Mouse (Mus musculus) testis, adult 2 months (tissue): ENCODE results near the gene Wfdc15b. TPM values are rescaled to one million over a fixed set of nuclear protein-coding genes. Genes with fewer than 3 reads are reported as not detected.

ENCODE experiments used
- H3K27ac ChIP-seq: fragments of 200-500 bp; 2 replicates; pipeline ENCODE4 v1.5.1; 2012; ENCODE audit warnings: low read depth, low read length; ENCODE audit not compliant: control insufficient read depth, insufficient read depth
- H3K27me3 ChIP-seq: fragments of 200-500 bp; 2 replicates; pipeline ENCODE4 v1.6.1; 2012; ENCODE audit warnings: mild to moderate bottlenecking, low read length, moderate library complexity; ENCODE audit not compliant: control insufficient read depth, insufficient read depth
- H3K36me3 ChIP-seq: fragments of 200-500 bp; 2 replicates; pipeline ENCODE4 v1.6.1; 2012; ENCODE audit warnings: mild to moderate bottlenecking, low read length; ENCODE audit not compliant: control insufficient read depth, insufficient read depth
- H3K4me1 ChIP-seq: fragments of 200-500 bp; 2 replicates; pipeline ENCODE4 v1.6.1; 2012; ENCODE audit warnings: low read length; ENCODE audit not compliant: control insufficient read depth, insufficient read depth
- H3K4me3 ChIP-seq: fragments of 200-500 bp; 2 replicates; pipeline ENCODE4 v1.5.1; 2012; ENCODE audit warnings: low read depth, mild to moderate bottlenecking, low read length, moderate library complexity, mixed read lengths; ENCODE audit not compliant: control insufficient read depth
- CTCF ChIP-seq: fragments of 200-500 bp; IDR thresholded peaks from 2 replicates; pipeline ENCODE4 v1.5.1; 2012; ENCODE audit warnings: low read depth, mild to moderate bottlenecking, inconsistent platforms, low read length, moderate library complexity; ENCODE audit not compliant: control insufficient read depth, insufficient read depth, insufficient replicate concordance
- POLR2A ChIP-seq: fragments of 200-500 bp; IDR thresholded peaks from 2 replicates; pipeline ENCODE4 v1.6.1; 2012; ENCODE audit warnings: low read depth, mild to moderate bottlenecking, inconsistent platforms, low read length, moderate library complexity; ENCODE audit not compliant: control insufficient read depth
- polyA plus RNA-seq: library from polyadenylated mRNA; depleted of rRNA; stranded (reverse); fragments of >200 nt; gene quantifications from 2 replicates; pipeline ENCODE4 v1.2.3, GENCODE M21; 2012

The Wfdc15b gene
- polyA plus RNA-seq, 1 experiment = not detected

GRCm38 (mm10) chr2:164190576-164190975, 30.9 kb downstream of the Wfdc15b start, which contains the start of gene Wfdc12:
Wfdc12 (minus strand) TSS chr2:164190608.
- H3K27ac ChIP-seq = no peak within 1 kb of the TSS
- H3K4me1 ChIP-seq = peaks cover 2% of the 10 kb centered on the region; the same call in 1 of the 2 replicates
- no peaks in the 10 kb centered on the region for H3K27me3 ChIP-seq
- TF ChIP-seq CTCF (no peak), POLR2A (no peak)
- H3K36me3 ChIP-seq = no peaks in the 10 kb centered on the region
- H3K4me3 ChIP-seq = no peak within 1 kb of the TSS

DNA sequence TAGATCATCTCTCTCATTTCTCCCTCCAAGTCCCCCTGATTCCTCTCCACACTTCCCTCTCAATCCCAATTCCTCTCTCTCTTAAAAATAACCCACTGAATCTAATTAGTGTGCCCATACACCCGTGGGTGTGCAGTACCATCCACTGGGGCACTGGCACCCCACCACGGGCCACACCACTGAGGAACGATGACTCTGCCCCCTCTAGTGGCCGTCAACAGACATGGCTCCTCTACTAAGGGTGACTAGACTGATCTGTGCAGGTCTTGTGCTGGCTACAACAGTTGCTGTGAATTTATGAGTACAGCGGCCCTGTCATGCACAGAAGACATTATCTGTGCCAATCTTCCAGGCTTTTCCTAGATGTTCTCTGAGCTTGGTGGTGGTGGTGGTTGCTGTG, 32.7 kb downstream of the Wfdc15b start:
- H3K27ac ChIP-seq = no peak overlapping the region
- H3K27me3 ChIP-seq = no peaks in the 10 kb centered on the region
- peaks cover 2% of the 10 kb centered on the region; the same call in 1 of the 2 replicates for H3K4me1 ChIP-seq
- no peak overlapping the region for H3K4me3 ChIP-seq
- TF ChIP-seq CTCF (peak; percentile 50; the same call in 1 of the 2 replicates), POLR2A (no peak)
- no peaks in the 10 kb centered on the region for H3K36me3 ChIP-seq

GRCm38 (mm10) chr2:164184145-164184719, 37.2 kb downstream of the Wfdc15b start:
- no peak overlapping the region for H3K4me3 ChIP-seq

GRCm38 (mm10) chr2:164183340-164183739, 38.1 kb downstream of the Wfdc15b start:
- Histone ChIP-seq H3K27me3 (no peaks in the 10 kb centered on the region), H3K36me3 (no peaks in the 10 kb centered on the region), H3K4me3 (no peak overlapping the region), H3K27ac (no peak overlapping the region), H3K4me1 (no peaks in the 10 kb centered on the region)
- TF ChIP-seq POLR2A (no peak), CTCF (no peak)

More at GRCm38 (mm10) chr2:164184145-164184719, 37.2 kb downstream of the Wfdc15b start:
- no peaks in the 10 kb centered on the region for H3K36me3 ChIP-seq
- no peak for TF ChIP-seq POLR2A
- H3K27me3 ChIP-seq = no peaks in the 10 kb centered on the region
- H3K4me1 ChIP-seq = no peaks in the 10 kb centered on the region
- H3K27ac ChIP-seq = no peak overlapping the region

GRCm38 (mm10) chr2:164182692-164183255, 38.7 kb downstream of the Wfdc15b start, which contains the start of gene Wfdc5:
Wfdc5 (minus strand) TSS chr2:164182742.
- TF ChIP-seq POLR2A = no peak
- TF ChIP-seq CTCF = no peak
- H3K4me1 ChIP-seq = no peaks in the 10 kb centered on the region
- no peaks in the 10 kb centered on the region for H3K36me3 ChIP-seq
- no peaks in the 10 kb centered on the region for H3K27me3 ChIP-seq
- H3K27ac ChIP-seq = no peak within 1 kb of the TSS
- no peak within 1 kb of the TSS for H3K4me3 ChIP-seq

- Histone ChIP-seq H3K27ac (no peak overlapping the region), H3K4me1 (no peaks in the 10 kb centered on the region), H3K27me3 (no peaks in the 10 kb centered on the region), H3K36me3 (no peaks in the 10 kb centered on the region), H3K4me3 (no peak overlapping the region)
- no peak for TF ChIP-seq POLR2A
- TF ChIP-seq CTCF = no peak
These were observed 40.7 kb downstream of the Wfdc15b start for GRCm38 (mm10) chr2:164180770-164181169.

GRCm38 (mm10) chr2:164180124-164180523, 41.3 kb downstream of the Wfdc15b start:
- no peaks in the 10 kb centered on the region for H3K4me1 ChIP-seq
- H3K4me3 ChIP-seq = no peak overlapping the region
- H3K27ac ChIP-seq = no peak overlapping the region
- no peaks in the 10 kb centered on the region for H3K27me3 ChIP-seq
- peak; percentile 22; the same call in 1 of the 2 replicates for TF ChIP-seq CTCF
- no peak for TF ChIP-seq POLR2A
- H3K36me3 ChIP-seq = no peaks in the 10 kb centered on the region

DNA sequence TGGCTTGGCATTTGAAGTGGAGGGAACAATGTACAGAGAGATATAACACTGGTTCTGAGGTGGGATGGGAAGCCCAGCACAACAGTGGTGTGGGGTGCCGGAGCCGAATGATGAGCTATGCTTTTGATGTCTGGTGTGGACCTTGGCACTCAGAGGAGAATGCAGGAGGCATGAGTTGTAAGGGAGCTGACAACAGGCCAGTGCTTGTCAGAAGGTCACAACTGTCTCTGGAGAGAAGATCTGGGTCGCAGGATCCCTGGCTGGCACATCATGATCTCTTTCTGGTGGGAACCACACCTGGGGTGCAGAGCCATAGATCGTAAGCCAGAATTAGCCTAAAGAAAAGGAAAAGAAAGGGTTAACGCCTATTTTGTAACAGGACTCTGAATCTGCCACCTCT, 43.6 kb downstream of the Wfdc15b start:
- no peaks in the 10 kb centered on the region for H3K36me3 ChIP-seq
- no peak overlapping the region for H3K27ac ChIP-seq
- H3K27me3 ChIP-seq = no peaks in the 10 kb centered on the region
- no peak overlapping the region for H3K4me3 ChIP-seq
- TF ChIP-seq CTCF (no peak), POLR2A (no peak)
- H3K4me1 ChIP-seq = no peaks in the 10 kb centered on the region
